Mouse (Mus musculus) embryonic facial prominence, embryonic 13.5 days (tissue): ENCODE data around the gene Nedd9. TPM values are rescaled to one million over a fixed set of nuclear protein-coding genes. Genes with fewer than 3 reads are reported as not detected.
A peak's percentile ranks its signal among the peaks of the same experiment; 100 is the strongest.

Source experiments
- ATAC-seq: fragments of 200-750 bp; cut with Nextera tagmentation; 2 replicates; pipeline ENCODE4 v1.8.0; 2017; ENCODE audit warnings: low read depth; ENCODE audit not compliant: insufficient number of reproducible peaks, insufficient read depth, low FRiP score, low TSS enrichment
- H3K27ac ChIP-seq: fragments of 300-500 bp; sonication (generic); 2 replicates; pipeline ENCODE4 v1.5.1; 2015; ENCODE audit warnings: moderate library complexity, mild to moderate bottlenecking, inconsistent platforms
- H3K27me3 ChIP-seq: fragments of 300-500 bp; sonication (generic); 2 replicates; pipeline ENCODE4 v1.6.1; 2015; ENCODE audit warnings: mild to moderate bottlenecking, inconsistent platforms
- H3K36me3 ChIP-seq: fragments of 300-500 bp; sonication (generic); 2 replicates; pipeline ENCODE4 v1.6.1; 2015; ENCODE audit warnings: mild to moderate bottlenecking, inconsistent platforms
- H3K4me1 ChIP-seq: fragments of 300-500 bp; sonication (generic); 2 replicates; pipeline ENCODE4 v1.6.1; 2015; ENCODE audit warnings: inconsistent platforms
- H3K4me2 ChIP-seq: fragments of 300-500 bp; sonication (generic); 2 replicates; pipeline ENCODE4 v1.6.1; 2015; ENCODE audit warnings: moderate library complexity, mild to moderate bottlenecking, inconsistent platforms
- H3K4me3 ChIP-seq: fragments of 300-500 bp; sonication (generic); 2 replicates; pipeline ENCODE4 v1.5.1; 2015; ENCODE audit warnings: mild to moderate bottlenecking, inconsistent platforms
- H3K9ac ChIP-seq: fragments of 300-500 bp; sonication (generic); 2 replicates; pipeline ENCODE4 v1.6.1; 2015; ENCODE audit warnings: mild to moderate bottlenecking, inconsistent platforms
- H3K9me3 ChIP-seq: fragments of 300-500 bp; sonication (generic); 2 replicates; pipeline ENCODE4 v1.6.1; 2016; ENCODE audit warnings: inconsistent platforms
- WGBS: fragments of 180-500 bp; shearing (Covaris S2); methylation state at CpG from one replicate; pipeline ENCODE4 v1.1.7; 2015; ENCODE audit warnings: mixed read lengths; 5-methylcytosine and 5-hydroxymethylcytosine counted together
- polyA plus RNA-seq: library from polyadenylated mRNA; unstranded; fragments of >200 nt; fragmentation: Nextera tagmentation; extraction: Ambion mirVana; gene quantifications from 2 replicates; pipeline ENCODE4 v1.2.1, GENCODE M21; 2015

The Nedd9 gene
- polyA plus RNA-seq, 1 experiment from 2014 or later = 23.2 TPM

DNA sequence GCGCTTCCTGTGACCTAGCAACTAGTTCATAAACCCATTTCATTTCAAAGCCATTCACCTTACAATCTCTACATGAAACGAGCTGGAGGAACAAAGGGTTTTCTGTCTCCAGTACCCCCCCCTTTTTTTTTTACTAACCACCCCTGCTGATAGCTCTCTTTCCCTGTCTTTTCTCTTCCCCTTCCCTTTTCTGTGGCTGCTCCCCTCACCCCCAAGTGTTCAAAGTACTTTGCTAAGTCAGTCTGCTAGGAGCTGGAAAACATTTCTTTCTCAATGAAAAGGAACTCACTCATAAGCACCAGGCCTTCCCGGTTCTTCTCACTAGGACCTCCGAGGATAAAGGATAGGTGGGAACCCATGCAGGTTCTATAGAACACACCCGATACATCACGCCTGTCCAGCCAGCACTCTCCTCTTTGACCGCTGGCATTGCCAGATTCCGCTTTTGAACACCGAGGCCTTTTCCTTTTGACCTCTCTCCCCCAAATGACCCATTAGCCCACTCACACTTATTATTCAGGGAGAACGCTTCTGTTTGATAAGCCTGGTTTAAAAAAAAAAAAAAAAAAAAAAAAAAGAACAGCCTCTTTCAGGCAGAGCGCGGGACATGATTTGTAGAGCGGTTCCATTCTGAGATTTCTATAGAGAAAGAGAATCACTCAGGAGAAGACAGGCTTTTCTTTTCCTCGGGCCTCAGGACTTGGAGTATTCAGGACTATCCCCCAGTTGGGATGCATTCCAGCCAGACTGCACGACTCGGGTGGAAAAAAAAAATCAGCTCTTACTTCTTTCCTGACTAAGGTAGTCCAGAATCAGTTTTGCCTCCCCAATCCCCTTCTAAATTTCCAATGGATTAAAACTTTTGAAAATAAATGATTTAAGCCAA, 127.6 kb downstream of the Nedd9 start:
- no peaks in the 10 kb centered on the region for H3K36me3 ChIP-seq
- H3K4me1 ChIP-seq = peaks cover 42% of the 10 kb centered on the region
- peak overlapping the region; percentile 82 for H3K4me2 ChIP-seq
- peaks cover 3% of the 10 kb centered on the region; the same call in 1 of the 2 replicates for H3K27me3 ChIP-seq
- H3K9me3 ChIP-seq = no peaks in the 10 kb centered on the region
- H3K9ac ChIP-seq = peak overlapping the region; percentile 57
- H3K27ac ChIP-seq = peak overlapping the region; percentile 93
- peak overlapping the region; percentile 56 for H3K4me3 ChIP-seq
- ATAC-seq = no peak
- 3% methylated on average over 16 of the region's 16 CpGs for WGBS

DNA sequence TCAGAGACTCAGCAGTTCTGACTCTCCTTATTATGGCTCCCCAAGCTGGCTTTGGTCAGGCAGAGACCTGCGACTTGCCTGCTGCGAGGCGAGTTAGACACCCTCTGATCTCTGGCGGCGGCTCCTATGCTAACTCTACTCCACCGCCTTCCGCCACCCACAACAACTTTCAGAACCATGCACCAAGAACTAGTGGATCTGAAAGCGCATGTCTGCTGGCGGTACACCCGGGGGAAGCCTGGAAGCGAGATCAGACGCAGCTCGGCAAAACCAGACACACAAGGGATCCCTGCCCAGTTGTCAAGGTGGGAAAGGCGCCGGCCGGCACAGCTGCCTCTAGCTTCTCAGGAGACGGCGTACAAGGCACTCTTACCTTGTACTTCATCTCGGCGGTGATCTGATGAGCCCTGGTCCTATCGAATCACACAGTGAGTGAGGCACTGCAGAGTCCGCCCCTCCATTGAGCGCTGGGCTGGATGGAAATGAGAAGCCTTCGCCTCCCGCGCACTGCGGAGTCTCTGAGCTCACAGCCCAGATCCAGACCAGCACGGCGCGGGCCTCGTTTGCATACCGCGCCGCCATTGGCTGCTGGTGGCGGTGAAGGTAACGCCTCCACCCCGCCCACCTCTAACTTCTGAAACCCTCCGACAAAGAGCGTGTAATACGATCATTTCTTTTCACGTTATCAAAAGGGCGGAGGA, 128.5 kb downstream of the Nedd9 start:
- peak overlapping the region; percentile 93 for H3K27ac ChIP-seq
- peak overlapping the region; percentile 82 for H3K4me2 ChIP-seq
- peak overlapping the region; percentile 56 for H3K4me3 ChIP-seq
- ATAC-seq = peak; percentile 95
- H3K9ac ChIP-seq = peak overlapping the region; percentile 75
- H3K4me1 ChIP-seq = peaks cover 52% of the 10 kb centered on the region
- under 1% methylated on average over 42 of the region's 42 CpGs for WGBS
- H3K9me3 ChIP-seq = no peaks in the 10 kb centered on the region
- H3K36me3 ChIP-seq = no peaks in the 10 kb centered on the region
- peaks cover 3% of the 10 kb centered on the region; the same call in 1 of the 2 replicates for H3K27me3 ChIP-seq

DNA sequence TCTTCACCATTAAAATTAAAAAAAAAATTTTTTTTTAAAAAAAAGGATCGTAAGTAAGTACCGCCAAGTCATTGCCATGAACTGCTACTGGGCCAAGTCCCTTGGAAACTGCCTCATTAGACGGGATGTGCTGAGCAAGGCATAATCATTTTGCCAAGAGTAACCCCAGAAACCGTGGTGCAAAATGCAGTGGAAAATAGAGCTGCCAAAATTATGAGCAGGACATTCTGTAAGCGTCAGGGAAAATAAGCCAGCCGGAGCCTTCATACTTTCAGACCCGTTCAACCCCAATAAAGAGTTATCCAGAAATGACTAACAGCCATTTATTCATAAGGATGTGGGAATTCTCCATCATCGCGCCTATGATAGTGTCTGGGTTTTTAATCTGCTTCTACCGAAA, 129.2 kb downstream of the Nedd9 start:
- Histone ChIP-seq H3K9ac (peak overlapping the region; percentile 75), H3K36me3 (no peaks in the 10 kb centered on the region), H3K27ac (peak overlapping the region; percentile 93), H3K4me1 (peaks cover 53% of the 10 kb centered on the region), H3K4me3 (peak overlapping the region; percentile 56), H3K27me3 (peaks cover 3% of the 10 kb centered on the region; the same call in 1 of the 2 replicates), H3K9me3 (no peaks in the 10 kb centered on the region), H3K4me2 (peak overlapping the region; percentile 82)
- WGBS = 13% methylated on average over 10 of the region's 10 CpGs
- no peak for ATAC-seq

DNA sequence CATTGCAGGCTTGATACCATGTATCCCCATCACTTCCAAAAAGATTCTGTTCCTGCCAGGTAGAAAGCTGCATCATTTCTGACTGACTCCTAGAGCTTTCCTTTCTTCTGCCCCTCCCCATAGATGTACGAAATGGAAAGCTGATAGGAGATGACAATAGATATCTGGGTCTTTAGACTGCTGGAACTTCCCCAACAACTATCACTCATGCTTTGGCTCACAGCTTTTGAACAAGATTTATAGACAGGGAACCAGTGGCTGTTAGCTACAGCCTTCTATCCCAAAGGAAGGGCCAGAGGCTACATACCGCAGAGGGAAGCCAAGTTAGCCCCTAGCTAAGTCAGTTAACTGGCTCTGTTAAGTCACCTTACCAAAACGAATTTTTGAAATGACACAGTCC, 129.6 kb downstream of the Nedd9 start:
- no peak for ATAC-seq
- 35% methylated on average over 3 of the region's 3 CpGs for WGBS
- peak overlapping the region; percentile 93; the same call in 1 of the 2 replicates for H3K27ac ChIP-seq

DNA sequence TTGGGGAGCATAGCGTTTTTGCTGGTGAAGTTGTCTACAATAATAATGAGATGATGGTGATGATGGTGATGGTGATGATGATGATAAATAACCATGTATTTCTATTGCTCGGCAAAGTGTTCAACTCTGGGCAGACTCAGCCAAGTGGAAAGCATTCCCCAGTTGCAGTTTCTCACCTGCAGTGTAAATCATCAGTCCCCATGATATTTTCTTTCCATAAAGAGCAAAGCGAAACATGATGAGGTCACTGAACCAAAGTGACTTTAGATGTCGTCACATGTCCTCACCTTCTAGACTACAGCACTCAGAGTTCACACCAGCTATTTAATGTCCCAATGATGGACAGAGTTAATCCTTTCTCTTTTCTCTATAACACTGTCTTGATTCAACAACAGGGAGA, 130.0 kb downstream of the Nedd9 start:
- H3K36me3 ChIP-seq = no peaks in the 10 kb centered on the region
- 73% methylated on average over 4 of the region's 4 CpGs for WGBS
- ATAC-seq = no peak
- H3K4me3 ChIP-seq = peak overlapping the region; percentile 56
- H3K9me3 ChIP-seq = no peaks in the 10 kb centered on the region
- H3K27ac ChIP-seq = no peak overlapping the region
- peak overlapping the region; percentile 82 for H3K4me2 ChIP-seq
- H3K4me1 ChIP-seq = peaks cover 61% of the 10 kb centered on the region
- H3K9ac ChIP-seq = no peak overlapping the region
- H3K27me3 ChIP-seq = peaks cover 3% of the 10 kb centered on the region; the same call in 1 of the 2 replicates

More for the DNA sequence above, 129.6 kb downstream of the Nedd9 start:
- Histone ChIP-seq H3K9me3 (no peaks in the 10 kb centered on the region), H3K27me3 (peaks cover 3% of the 10 kb centered on the region; the same call in 1 of the 2 replicates), H3K4me3 (peak overlapping the region; percentile 56), H3K4me2 (peak overlapping the region; percentile 82), H3K4me1 (peaks cover 57% of the 10 kb centered on the region), H3K36me3 (no peaks in the 10 kb centered on the region), H3K9ac (peak overlapping the region; percentile 75)

DNA sequence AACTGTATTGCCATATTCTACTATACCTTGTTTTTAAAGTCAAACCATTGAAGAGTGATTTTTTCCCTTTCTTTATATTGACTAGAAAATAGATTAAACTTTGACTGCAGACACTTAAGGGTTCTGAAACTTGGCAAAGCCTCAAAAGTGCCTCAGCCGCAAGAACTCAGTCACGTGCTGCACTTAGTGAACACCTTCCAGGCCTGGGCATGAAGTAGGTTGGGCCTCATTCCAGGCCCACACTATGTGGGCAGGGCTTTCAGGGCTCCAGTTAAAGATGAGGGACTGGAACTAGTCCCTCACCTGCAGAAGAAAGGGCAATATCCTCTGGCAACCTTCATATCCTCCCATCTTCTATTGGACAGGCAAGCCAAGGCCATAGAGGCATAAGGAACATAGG, 131.6 kb downstream of the Nedd9 start:
- no peak for ATAC-seq
- no peak overlapping the region for H3K9ac ChIP-seq
- H3K4me1 ChIP-seq = peaks cover 64% of the 10 kb centered on the region
- peak overlapping the region; percentile 82 for H3K4me2 ChIP-seq
- 40% methylated on average over 2 of the region's 2 CpGs for WGBS
- H3K27ac ChIP-seq = peak overlapping the region; percentile 64
- H3K4me3 ChIP-seq = peak overlapping the region; percentile 9
- H3K36me3 ChIP-seq = no peaks in the 10 kb centered on the region
- peaks cover 3% of the 10 kb centered on the region; the same call in 1 of the 2 replicates for H3K27me3 ChIP-seq
- no peaks in the 10 kb centered on the region for H3K9me3 ChIP-seq

DNA sequence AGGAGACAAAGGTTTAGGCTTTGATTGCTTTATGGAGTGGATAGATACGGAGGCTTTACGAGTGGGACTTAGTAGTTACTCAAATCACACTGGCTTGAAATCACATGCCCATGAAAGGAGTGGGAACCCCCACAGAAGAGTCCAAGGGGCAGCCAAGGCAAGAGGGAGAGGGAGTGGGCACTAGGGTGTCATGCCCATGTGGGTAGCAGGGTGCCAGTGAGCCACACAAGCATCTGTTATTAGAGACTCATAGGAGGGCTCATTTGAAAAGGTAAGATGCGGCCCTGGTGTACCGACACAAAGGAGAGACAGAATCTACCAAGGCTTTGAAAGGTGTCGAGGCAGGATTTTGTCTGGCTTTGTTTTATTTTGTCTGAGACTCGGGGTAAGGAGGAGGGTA, 132.6 kb downstream of the Nedd9 start:
- Histone ChIP-seq H3K9ac (no peak overlapping the region), H3K27me3 (peaks cover 3% of the 10 kb centered on the region; the same call in 1 of the 2 replicates), H3K36me3 (no peaks in the 10 kb centered on the region), H3K4me1 (peaks cover 61% of the 10 kb centered on the region), H3K4me2 (peak overlapping the region; percentile 82), H3K4me3 (no peak overlapping the region), H3K9me3 (no peaks in the 10 kb centered on the region), H3K27ac (0 out of 2 replicates have a peak overlapping the region, but pooled peaks have one; percentile 9)
- WGBS = 62% methylated on average over 6 of the region's 6 CpGs
- no peak for ATAC-seq

DNA sequence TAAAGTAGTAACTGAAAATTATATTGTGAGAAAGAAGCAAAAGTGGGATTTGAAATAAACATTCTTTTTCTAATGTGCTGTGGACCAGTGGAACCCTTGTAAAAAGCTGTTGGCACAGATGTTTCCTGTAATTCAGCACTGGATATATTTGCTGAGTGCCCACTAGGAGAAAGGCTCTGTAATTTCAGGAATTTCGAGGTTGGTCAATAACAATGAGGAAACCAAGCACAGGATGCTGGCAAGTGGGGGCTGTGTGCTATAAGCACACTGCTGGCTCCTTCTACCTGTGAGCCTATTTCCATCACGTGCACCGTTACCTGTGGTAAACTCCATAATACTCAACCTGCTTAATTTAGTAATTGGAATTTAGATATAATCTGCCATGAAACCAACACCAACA, 133.5 kb downstream of the Nedd9 start:
- H3K27ac ChIP-seq = no peak overlapping the region; the same call in 1 of the 2 replicates
- no peak overlapping the region for H3K4me3 ChIP-seq
- peaks cover 67% of the 10 kb centered on the region for H3K4me1 ChIP-seq
- peak overlapping the region; percentile 82; the same call in 1 of the 2 replicates for H3K4me2 ChIP-seq
- H3K36me3 ChIP-seq = no peaks in the 10 kb centered on the region
- ATAC-seq = no peak
- peaks cover 3% of the 10 kb centered on the region; the same call in 1 of the 2 replicates for H3K27me3 ChIP-seq
- 76% methylated on average over 3 of the region's 3 CpGs for WGBS
- no peak overlapping the region for H3K9ac ChIP-seq
- no peaks in the 10 kb centered on the region for H3K9me3 ChIP-seq

DNA sequence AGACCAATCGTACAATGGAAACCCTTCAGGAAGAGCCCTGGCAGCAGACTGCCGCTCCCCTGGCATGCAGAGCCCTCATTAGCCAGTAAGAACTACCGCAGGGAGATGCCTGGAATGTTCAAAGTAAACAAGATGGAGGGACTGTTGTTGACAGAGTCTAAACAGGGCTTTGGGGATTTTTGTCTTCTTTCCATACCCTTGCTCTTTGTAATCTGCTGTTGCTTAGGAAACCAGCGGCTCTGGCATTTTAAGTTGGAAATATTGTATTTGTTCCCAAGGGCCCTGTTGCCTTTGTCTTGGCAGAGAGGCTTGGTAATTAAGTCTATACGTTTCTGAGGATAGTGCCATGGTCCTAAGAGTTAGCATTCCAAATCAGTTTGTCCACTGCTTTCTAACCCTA, 134.8 kb downstream of the Nedd9 start:
- H3K4me3 ChIP-seq = no peak overlapping the region
- H3K9ac ChIP-seq = no peak overlapping the region
- no peaks in the 10 kb centered on the region for H3K27me3 ChIP-seq
- H3K36me3 ChIP-seq = no peaks in the 10 kb centered on the region
- H3K4me2 ChIP-seq = no peak overlapping the region
- no peak for ATAC-seq
- peak overlapping the region; percentile 29; the same call in 1 of the 2 replicates for H3K27ac ChIP-seq
- no peaks in the 10 kb centered on the region for H3K9me3 ChIP-seq
- H3K4me1 ChIP-seq = peaks cover 62% of the 10 kb centered on the region
- WGBS = 39% methylated on average over 5 of the region's 5 CpGs

DNA sequence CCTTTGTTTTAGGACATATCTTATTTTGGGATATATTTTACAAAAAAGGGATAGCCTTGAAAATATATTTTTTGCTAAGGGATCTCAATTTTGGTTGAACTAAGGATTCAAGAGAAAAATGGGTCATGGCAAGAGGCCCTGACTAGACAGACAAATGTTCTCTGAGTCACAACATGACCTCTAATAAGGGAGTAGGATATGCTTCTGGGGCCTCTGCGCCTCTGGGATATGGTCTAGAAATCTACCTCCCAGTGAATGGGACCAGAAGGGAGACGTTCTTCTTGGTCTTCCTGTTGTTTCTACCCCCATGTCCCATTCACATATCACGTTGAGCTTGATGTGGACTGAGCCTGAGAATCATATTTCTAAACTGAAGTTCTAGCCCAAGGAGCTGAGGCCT, 136.6 kb downstream of the Nedd9 start:
- H3K9me3 ChIP-seq = no peaks in the 10 kb centered on the region
- WGBS = 77% methylated on average over 3 of the region's 3 CpGs
- H3K36me3 ChIP-seq = no peaks in the 10 kb centered on the region
- no peak overlapping the region for H3K4me2 ChIP-seq
- no peak overlapping the region for H3K27ac ChIP-seq
- no peaks in the 10 kb centered on the region for H3K27me3 ChIP-seq
- peaks cover 51% of the 10 kb centered on the region for H3K4me1 ChIP-seq
- no peak for ATAC-seq
- no peak overlapping the region for H3K9ac ChIP-seq
- H3K4me3 ChIP-seq = no peak overlapping the region

DNA sequence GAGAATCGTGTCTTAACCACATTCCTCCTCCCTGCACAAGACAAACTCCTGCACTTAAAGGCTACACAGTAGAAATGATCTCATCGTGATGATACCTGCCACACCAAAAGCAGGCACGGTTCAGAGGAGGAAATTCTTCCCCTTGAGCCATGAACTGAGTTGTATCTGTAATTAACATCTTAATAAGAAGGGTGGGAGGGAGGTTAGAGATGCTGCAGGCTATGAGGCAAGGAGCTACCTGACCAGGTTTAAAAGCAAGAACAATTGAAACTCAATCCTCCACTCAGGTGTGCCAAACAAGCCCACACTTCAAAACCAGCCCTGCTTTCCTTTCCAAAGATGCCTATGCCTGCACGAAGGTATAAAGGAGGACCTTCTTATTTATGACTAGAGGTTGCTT, 137.4 kb downstream of the Nedd9 start:
- Histone ChIP-seq H3K36me3 (no peaks in the 10 kb centered on the region), H3K4me3 (no peak overlapping the region), H3K9me3 (no peaks in the 10 kb centered on the region), H3K4me1 (peaks cover 49% of the 10 kb centered on the region), H3K9ac (no peak overlapping the region), H3K27ac (no peak overlapping the region), H3K27me3 (no peaks in the 10 kb centered on the region), H3K4me2 (no peak overlapping the region)
- no peak for ATAC-seq
- WGBS = 45% methylated on average over 4 of the region's 4 CpGs
